Mouse (Mus musculus) testis, adult 2 months (tissue): ENCODE data around the gene Samsn1. TPM values are rescaled to one million over a fixed set of nuclear protein-coding genes. Genes with fewer than 3 reads are reported as not detected.

ENCODE experiments used
- H3K27ac ChIP-seq: fragments of 200-500 bp; 2 replicates; pipeline ENCODE4 v1.5.1; 2012; ENCODE audit warnings: low read depth, low read length; ENCODE audit not compliant: control insufficient read depth, insufficient read depth
- H3K27me3 ChIP-seq: fragments of 200-500 bp; 2 replicates; pipeline ENCODE4 v1.6.1; 2012; ENCODE audit warnings: mild to moderate bottlenecking, low read length, moderate library complexity; ENCODE audit not compliant: control insufficient read depth, insufficient read depth
- H3K36me3 ChIP-seq: fragments of 200-500 bp; 2 replicates; pipeline ENCODE4 v1.6.1; 2012; ENCODE audit warnings: mild to moderate bottlenecking, low read length; ENCODE audit not compliant: control insufficient read depth, insufficient read depth
- H3K4me1 ChIP-seq: fragments of 200-500 bp; 2 replicates; pipeline ENCODE4 v1.6.1; 2012; ENCODE audit warnings: low read length; ENCODE audit not compliant: control insufficient read depth, insufficient read depth
- H3K4me3 ChIP-seq: fragments of 200-500 bp; 2 replicates; pipeline ENCODE4 v1.5.1; 2012; ENCODE audit warnings: low read depth, mild to moderate bottlenecking, low read length, moderate library complexity, mixed read lengths; ENCODE audit not compliant: control insufficient read depth
- CTCF ChIP-seq: fragments of 200-500 bp; IDR thresholded peaks from 2 replicates; pipeline ENCODE4 v1.5.1; 2012; ENCODE audit warnings: low read depth, mild to moderate bottlenecking, inconsistent platforms, low read length, moderate library complexity; ENCODE audit not compliant: control insufficient read depth, insufficient read depth, insufficient replicate concordance
- POLR2A ChIP-seq: fragments of 200-500 bp; IDR thresholded peaks from 2 replicates; pipeline ENCODE4 v1.6.1; 2012; ENCODE audit warnings: low read depth, mild to moderate bottlenecking, inconsistent platforms, low read length, moderate library complexity; ENCODE audit not compliant: control insufficient read depth
- polyA plus RNA-seq: library from polyadenylated mRNA; depleted of rRNA; stranded (reverse); fragments of >200 nt; gene quantifications from 2 replicates; pipeline ENCODE4 v1.2.3, GENCODE M21; 2012

Samsn1 gene
- polyA plus RNA-seq, 1 experiment, result 0.07 TPM

DNA sequence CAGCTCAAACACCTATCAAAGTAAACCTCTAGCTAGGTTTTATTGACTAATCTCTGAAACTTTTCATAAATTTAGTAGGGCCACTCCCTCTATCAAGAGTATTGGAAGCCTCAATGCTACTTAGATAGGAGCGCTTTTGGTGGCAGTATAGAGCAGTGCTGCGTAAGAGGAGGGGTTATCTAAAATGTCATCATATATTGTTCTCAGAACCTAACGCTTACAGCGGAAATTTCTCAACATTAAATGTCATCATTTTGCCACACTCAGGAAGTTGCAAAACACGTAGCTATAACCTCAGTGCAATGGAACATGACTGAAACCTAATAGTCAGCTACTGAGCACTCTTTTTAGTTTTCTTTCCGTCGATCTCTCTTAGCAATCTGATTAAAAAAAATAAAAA is 166.7 kb downstream of the Samsn1 start:
- Histone ChIP-seq H3K27ac (no peak overlapping the region), H3K4me3 (no peak overlapping the region), H3K27me3 (no peaks in the 10 kb centered on the region), H3K4me1 (no peaks in the 10 kb centered on the region), H3K36me3 (no peaks in the 10 kb centered on the region)
- no peak for TF ChIP-seq POLR2A
- TF ChIP-seq CTCF, result no peak

DNA sequence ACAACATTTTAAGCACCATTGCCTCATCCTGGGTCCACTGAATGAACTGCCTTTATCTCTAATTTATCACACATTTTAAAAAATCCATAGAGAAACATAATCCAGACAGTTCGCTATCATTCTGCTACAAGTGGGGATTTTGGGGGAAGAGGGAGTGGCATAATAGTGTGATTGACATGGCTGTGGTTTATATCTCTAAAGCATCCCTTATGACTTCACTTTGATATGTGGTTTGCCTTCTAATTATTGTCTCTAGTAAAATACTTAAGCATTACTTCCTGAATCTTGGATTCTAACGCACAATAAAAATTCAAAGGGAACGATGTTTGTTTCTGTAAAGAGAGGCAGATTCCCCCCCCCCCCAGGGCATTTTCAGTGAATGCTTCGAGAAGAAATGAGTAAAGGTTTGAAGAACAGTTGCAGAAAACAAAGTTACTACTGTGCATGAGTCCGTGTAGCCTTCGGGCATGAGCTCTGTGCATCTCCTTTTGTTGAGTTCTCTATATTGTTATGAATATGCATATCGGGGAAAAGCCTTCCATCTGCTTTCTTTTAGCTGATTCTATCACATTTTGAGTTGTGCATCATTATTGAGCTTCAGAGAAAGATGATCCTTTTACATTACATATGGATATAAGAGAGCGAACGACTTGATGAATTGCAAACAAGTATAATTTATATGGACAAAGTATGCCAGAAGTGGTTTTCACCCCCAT is 168.4 kb downstream of the Samsn1 start:
- H3K4me1 ChIP-seq, result no peaks in the 10 kb centered on the region
- H3K36me3 ChIP-seq, result no peaks in the 10 kb centered on the region
- H3K4me3 ChIP-seq, result no peak overlapping the region
- no peak for TF ChIP-seq POLR2A
- TF ChIP-seq CTCF, result no peak
- no peak overlapping the region for H3K27ac ChIP-seq
- H3K27me3 ChIP-seq, result no peaks in the 10 kb centered on the region

DNA sequence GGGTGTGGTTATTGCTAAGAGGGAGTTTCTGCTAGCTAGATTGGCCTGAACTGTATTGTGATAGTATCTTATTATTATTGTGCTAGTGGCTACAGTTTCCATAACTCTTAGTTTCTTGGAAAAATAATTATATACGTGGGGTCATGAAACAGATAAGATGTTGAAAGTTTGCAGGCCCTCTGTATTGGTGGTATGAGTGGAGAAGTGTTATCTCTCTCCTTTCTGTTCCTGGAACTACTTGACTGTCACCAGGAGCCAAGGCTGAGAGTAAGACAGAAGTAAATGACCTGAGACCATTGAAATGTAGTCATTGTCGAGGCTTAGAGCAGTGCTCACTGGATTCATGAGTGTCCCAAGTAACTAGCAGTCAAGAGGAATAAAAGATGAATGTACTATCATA is 169.6 kb downstream of the Samsn1 start:
- no peaks in the 10 kb centered on the region for H3K4me1 ChIP-seq
- no peaks in the 10 kb centered on the region for H3K36me3 ChIP-seq
- TF ChIP-seq POLR2A (no peak), CTCF (no peak)
- H3K27ac ChIP-seq, result no peak overlapping the region
- no peaks in the 10 kb centered on the region for H3K27me3 ChIP-seq
- no peak overlapping the region for H3K4me3 ChIP-seq

DNA sequence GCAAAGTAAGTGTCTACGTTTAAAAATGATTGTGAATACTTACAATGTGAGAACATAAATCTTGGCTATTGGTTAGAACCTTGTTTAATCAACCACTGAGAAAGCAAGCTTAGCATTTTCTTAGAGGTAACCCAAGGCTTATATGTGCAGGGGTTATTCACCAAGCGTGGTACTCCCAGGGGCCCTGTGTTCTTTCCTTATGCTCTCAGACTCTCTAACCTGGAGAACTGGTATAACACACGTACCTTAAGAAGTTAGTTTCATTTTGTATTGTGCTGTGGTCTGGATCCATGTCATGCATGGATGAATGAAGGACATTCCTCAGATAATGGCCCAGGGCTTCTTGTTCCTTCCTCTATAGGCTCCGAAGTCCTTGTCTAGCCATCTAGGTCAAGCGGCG is 173.0 kb downstream of the Samsn1 start:
- no peak for TF ChIP-seq CTCF
- TF ChIP-seq POLR2A, result no peak
- no peak overlapping the region for H3K27ac ChIP-seq
- no peaks in the 10 kb centered on the region for H3K36me3 ChIP-seq
- H3K4me1 ChIP-seq, result no peaks in the 10 kb centered on the region
- H3K27me3 ChIP-seq, result no peaks in the 10 kb centered on the region
- no peak overlapping the region for H3K4me3 ChIP-seq

DNA sequence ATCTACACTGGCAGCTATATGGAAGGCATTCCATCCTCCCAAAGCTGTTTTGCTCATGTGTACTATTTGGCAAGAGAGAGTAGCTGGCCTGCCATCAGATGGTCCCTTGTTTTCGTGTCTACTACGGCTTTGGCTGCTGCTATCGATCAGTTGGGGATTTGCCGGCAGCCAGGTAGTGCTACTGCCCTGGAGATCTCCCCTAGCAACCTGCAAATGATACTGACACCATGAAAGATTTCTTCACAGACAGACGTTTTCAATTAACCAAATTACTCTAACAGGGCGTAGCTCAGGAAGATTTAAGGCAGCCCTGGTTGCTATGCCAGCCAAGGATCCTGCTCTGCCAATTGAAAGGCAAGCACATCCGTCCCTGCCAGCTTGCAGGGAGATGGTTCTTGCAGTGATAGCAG is 178.4 kb downstream of the Samsn1 start:
- Histone ChIP-seq H3K36me3 (no peaks in the 10 kb centered on the region), H3K4me1 (no peaks in the 10 kb centered on the region), H3K27me3 (no peaks in the 10 kb centered on the region), H3K4me3 (no peak overlapping the region), H3K27ac (no peak overlapping the region)
- TF ChIP-seq CTCF, result no peak
- TF ChIP-seq POLR2A, result no peak

DNA sequence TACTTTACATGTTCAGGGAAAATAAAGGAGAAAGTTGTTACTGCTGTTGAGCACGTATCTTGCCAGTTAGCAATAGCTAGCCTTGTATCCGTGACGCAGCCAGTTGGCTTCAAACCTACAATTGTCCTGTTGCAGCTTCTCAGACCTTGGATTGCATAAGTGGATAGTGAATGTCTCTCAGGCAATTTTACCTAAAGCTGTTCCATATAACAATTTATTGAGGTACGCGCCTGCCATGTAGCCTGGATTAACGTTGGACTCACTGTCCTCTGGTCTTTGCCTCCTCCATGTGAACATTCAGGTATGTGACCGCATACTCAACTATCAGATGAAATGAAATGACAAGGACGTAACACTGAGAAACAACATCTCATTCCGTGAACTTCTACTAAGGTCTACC is 179.1 kb downstream of the Samsn1 start:
- Histone ChIP-seq H3K4me3 (no peak overlapping the region), H3K27ac (no peak overlapping the region), H3K4me1 (no peaks in the 10 kb centered on the region), H3K36me3 (no peaks in the 10 kb centered on the region), H3K27me3 (no peaks in the 10 kb centered on the region)
- TF ChIP-seq POLR2A (no peak), CTCF (no peak)

DNA sequence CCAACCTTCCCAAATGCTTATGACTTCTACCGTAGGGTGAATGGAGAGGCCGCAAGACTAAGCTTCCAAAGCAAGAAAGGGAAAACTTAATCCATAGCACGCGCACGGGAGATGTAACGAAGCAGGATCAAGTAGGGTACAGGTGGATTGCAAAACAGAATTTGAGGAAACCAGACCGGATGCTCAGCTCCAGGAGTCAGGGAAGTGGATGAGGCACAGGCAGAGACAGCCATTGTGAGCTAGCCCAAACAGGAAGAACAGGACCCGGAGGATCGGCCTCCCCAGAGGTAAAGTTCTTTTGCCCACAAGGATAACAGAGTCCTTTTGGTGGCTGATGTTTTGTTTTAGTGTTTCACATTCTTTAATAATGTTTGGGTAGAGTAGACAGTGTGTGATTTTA is 179.5 kb downstream of the Samsn1 start:
- Histone ChIP-seq H3K36me3 (no peaks in the 10 kb centered on the region), H3K4me1 (no peaks in the 10 kb centered on the region), H3K27ac (no peak overlapping the region), H3K27me3 (no peaks in the 10 kb centered on the region), H3K4me3 (no peak overlapping the region)
- TF ChIP-seq CTCF (no peak), POLR2A (no peak)
